Mouse (Mus musculus): ENCODE results near the gene Kcnk1. TPM values are rescaled to one million over a fixed set of nuclear protein-coding genes. Genes with fewer than 3 reads are reported as not detected.

The Kcnk1 gene
- total and polyA plus RNA-seq, 3 experiments = 1.3 to 12.8 (median 7.5) TPM

DNA sequence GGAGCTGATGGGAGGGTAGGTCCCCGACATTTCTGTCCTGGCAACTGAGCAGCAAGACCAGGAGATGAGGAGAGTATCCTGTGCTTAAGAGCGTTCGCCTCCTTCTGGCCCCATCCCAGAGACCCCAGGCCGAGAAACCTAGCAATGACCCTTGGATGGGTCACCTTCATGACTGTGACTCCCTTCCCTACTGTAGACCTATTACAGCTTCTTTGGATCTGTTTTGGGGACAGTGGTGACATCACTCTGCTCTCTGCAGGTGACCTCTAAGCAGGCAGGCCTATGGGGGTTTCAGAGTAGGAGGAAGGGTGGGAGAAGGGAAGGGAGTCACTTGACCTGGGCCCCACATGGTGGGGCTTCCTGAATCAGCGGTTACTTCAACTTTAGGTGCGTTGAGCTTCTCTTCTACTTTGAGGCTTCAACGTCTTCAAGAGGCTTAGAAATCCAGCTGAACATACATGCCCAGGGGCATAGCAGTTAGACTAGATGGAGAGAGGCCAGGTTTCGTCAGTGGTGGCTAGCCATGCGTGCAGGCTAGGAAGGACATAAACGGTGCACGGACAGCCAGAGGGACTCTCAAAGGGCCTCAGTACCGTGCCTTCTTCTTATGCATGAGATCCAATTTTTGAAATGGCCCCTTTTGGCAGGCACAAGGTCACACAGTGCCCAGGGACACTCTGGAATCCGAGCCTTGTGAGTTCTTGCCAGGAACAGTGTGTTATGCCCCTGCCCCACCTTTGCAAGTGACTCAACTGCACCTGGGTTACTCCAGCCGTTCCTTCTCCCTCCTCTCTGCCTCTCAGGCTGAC lies 1.3 kb downstream of the Kcnk1 start:
- DNase-seq = peak; percentile 9

GRCm38 (mm10) chr8:125996980-125997379 lies 2.0 kb downstream of the Kcnk1 start:
- DNase-seq = no peak

DNA sequence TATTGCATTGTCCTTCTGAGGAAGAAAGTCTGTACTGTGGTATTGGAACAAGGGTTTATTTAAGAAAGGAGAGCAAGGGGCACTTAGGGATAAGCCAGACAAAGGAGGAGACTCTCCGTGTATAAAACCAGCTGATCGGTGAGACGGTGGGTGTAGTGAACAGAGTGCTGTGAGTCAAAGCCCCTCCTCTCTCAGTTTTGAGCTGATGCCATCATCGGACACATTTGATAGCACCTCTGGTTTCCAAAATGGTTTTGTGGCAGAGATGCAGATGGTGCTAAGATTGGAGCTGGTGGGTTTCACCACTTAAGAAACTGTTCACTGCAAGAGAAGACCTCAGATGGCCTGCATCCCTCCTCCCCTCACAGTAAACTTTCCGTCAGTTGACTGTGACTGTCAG lies 2.6 kb downstream of the Kcnk1 start:
- no peak for DNase-seq

- no peak for DNase-seq
Observed at GRCm38 (mm10) chr8:125999842-126000395, 4.9 kb downstream of the Kcnk1 start.

DNA sequence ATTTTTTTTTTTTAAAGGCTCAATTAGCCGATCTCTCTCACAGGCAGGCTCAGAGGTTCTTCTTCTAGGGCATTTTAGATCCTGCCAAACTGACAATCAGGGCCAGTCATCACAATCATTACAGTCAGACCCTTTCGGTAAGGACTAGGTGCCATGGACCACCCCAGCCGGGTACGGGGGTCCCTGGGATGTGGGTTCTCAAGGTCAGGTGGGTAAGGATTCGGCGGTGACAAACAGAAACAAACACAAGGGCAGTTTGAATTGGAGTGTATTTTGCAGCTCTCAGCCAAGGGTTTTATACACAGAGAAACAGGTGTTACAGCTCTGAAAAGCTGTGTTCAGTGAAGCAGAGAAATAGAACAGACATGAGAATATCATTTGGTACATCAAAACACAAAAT lies 8.6 kb downstream of the Kcnk1 start:
- no peak for DNase-seq

- DNase-seq = no peak
Observed at GRCm38 (mm10) chr8:126004953-126005352, 10.0 kb downstream of the Kcnk1 start.

DNA sequence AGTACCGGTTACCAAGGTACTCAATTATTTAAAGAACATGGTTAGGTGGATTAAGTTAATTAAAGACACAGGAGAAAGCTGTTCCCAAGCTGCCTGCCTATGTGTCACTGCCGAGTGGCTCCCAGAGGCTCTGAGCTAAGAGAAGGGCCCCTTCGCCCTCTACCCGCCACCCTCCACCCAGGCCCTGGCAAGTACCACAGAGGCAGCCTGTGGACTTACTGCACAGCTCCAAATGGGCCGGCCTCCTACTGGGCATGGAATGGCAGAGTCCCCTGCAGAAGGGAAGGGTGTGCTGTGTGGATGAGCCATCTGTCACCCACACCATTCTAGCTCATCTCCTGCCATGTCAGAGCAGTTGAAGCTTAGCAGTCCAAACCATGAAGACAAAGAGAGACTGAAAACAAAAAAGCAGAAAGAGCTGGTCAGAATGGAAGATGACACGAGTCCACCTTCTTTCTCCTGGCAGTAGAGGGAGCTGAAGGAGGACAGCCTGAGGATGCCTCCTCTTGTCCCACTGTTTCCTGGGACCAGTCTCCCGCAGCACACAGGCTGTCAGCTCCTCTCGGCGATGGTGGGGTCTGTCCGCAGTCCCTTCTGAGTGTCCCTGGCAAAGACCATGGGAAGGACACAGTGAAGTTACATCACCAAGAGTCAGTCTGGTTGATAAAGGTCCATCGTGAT lies 11.5 kb downstream of the Kcnk1 start:
- DNase-seq = no peak

DNA sequence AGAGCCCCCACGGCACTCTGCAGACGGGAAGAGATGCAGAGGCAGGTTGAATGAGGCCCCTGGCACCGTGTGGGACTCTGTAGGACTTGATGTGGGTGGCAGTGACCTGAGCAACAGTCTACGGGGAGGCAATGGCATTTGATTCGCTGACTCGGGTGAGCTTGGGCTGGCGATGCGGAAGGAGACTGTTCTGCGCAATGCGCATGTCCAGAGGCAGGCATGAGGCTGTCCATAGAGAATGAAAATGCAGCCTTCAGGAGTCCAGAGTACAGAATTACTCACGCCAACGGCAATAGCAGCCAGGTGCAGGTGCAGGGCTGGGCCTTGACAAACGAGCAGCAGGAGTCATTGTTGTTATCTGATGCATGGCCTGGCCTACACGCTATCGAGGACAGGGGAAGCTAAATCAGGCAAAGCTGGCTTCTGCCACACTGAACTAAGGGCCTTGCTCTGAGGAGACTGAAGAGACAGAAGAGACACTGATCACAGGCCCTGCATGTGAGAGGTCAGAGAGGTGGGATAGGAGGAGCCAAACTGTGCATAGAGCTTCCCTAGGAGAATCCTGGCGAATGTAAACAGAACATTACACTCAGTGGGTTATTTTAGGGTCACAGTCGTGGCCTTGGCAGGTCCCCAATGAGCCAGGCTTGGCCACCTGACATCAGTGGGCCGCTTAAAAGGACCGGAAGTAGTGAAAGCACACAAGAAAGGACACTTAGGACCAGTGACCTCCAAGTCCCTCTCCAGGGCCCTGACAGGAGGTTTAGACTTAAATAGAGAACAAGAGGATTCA lies 12.8 kb downstream of the Kcnk1 start:
- no peak for DNase-seq

GRCm38 (mm10) chr8:126008945-126009344 lies 14.0 kb downstream of the Kcnk1 start:
- no peak for DNase-seq

DNA sequence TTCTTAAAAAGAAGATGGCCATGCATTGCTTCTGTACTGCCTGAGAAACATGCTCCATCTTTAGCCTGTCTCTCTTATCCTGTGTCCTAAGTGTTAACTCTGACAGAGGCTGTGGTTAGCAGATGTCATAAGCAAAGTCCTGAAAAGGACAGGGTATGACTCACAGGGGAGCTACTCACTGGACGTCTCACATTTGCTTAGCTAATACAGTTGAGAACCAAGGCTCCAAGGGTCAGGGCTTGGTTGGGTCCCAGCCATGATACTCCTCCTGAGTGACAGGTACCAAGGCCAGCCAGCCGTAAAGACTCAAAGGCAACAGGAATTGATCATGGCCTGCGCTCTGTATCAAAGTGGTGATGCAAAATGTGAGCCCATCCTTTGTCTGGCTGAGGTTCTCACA lies 15.9 kb downstream of the Kcnk1 start:
- DNase-seq = peak; percentile 72

DNA sequence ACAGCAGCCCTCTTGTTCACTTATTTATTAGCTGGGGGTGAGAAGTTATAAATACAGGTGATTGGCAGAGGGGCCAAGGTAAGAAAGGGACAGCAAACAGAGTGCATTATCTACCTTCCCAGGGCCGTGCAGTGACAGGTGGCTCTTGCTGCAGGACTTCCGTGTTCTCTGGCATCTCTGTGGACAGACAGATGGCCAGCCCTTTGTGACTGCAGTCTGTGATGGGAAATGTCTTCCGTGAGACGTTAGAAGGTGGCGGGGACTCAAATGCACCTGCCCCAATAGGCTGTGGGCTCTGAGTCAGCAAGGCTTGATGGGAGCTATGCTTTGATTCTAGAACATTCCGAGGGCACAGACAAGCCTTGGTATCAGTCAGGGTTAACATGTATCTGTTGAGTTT lies 17.4 kb downstream of the Kcnk1 start:
- DNase-seq = no peak

DNA sequence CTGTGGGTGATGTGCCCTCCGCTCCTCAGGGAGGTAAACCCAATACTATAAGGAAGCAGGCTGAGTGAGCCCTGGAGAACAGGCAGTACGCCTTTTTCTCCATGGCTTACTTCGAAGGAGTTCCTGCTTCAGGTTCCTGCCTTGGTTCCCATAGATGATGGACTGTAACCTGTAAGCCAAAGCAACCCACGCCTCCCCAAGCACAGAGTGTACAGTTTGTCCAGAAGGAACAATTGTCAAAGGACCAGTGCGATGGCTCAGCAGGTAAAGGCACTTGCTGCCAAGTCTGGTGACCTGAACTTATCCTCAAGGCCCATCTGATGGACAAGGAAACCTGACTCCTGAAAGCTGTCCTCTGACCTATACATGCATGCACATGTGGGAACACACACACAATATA lies 18.7 kb downstream of the Kcnk1 start:
- no peak for DNase-seq

DNA sequence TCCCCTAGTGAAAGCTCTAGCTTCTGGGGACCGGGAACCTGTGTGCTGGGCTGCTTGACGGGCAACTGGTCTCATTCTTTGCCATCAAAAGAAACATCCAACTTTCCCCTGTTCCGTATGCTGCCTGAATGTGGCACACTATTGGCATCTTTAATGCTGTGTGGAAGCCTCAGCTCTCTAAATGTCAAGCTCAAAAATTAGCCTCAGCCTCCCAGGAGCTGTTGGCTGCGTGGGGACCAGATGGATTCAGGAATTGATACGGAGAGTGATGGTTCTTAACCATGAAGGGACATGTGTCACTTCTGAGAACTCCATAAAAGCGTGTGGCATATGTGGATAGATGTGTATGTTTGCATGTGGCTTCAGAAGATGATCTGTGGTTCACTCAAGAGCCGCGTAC lies 27.0 kb downstream of the Kcnk1 start:
- no peak for DNase-seq

- DNase-seq = no peak
Observed at GRCm38 (mm10) chr8:126023706-126024305, 28.8 kb downstream of the Kcnk1 start.

DNA sequence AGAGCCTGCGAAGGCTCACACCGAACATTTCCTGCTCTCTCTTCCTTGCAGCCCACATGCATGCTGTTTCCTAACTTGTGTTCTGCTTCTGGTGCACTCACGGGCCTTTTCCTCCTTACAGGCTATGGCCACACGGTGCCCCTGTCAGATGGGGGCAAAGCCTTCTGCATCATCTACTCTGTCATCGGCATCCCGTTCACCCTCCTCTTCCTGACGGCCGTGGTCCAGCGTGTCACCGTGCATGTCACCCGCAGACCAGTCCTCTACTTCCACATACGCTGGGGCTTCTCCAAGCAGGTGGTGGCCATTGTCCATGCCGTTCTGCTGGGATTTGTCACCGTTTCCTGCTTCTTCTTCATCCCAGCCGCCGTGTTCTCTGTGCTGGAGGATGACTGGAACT lies 29.9 kb downstream of the Kcnk1 start:
- DNase-seq = no peak

- no peak for DNase-seq
Observed at GRCm38 (mm10) chr8:126026121-126026520, 31.2 kb downstream of the Kcnk1 start.

- no peak for DNase-seq
Observed at GRCm38 (mm10) chr8:126026584-126026983, 31.6 kb downstream of the Kcnk1 start.

GRCm38 (mm10) chr8:126027486-126027885 lies 32.5 kb downstream of the Kcnk1 start:
- DNase-seq = no peak

DNA sequence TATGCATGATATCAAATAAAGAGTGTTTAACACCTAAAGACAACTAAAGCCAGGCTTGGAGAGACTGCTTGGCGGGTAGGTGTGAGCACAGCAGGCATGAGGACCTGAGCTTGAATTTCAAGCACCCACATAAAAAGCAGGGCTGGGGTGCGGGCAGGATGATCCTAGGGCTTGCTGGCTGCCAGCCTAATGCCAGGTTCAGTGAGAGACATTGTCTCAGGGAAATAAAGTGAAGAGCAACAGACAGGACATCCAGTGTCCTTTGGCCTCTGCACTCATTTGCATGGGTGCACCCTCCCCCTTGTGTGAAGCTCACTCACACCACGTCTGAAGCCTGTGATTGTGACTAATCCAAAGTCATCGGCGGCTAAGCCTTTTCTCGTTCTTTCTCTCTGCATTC lies 34.0 kb downstream of the Kcnk1 start:
- DNase-seq = no peak

GRCm38 (mm10) chr8:126032776-126033175 lies 37.8 kb downstream of the Kcnk1 start:
- DNase-seq = no peak

GRCm38 (mm10) chr8:126035046-126035445 lies 40.1 kb downstream of the Kcnk1 start:
- DNase-seq = no peak

GRCm38 (mm10) chr8:126036340-126036739 lies 41.4 kb downstream of the Kcnk1 start:
- DNase-seq = no peak
